Mouse (Mus musculus): ENCODE results near the gene Tfrc. TPM values are rescaled to one million over a fixed set of nuclear protein-coding genes. Genes with fewer than 3 reads are reported as not detected.

Gene Tfrc
- total and polyA plus RNA-seq, 3 experiments, result 190 to 840 (median 358) TPM

- Histone ChIP-seq H3K36me3 (replicated peaks in 1 of 2; ENCODE audit: control insufficient read depth in 1 of 2, insufficient read depth in 1 of 2, low read length in 1 of 2) (no peaks in the 10 kb centered on the region), H3K79me2 (replicated peaks; ENCODE audit: control insufficient read depth, extremely low read depth, insufficient read depth, poor library complexity, severe bottlenecking) (no peaks in the 10 kb centered on the region), H3K4me1 (ENCODE audit: control insufficient read depth in 1 of 2, insufficient read depth in 2 of 2) (peaks cover 8 to 20% of the 10 kb centered on the region in 2 experiments), H3K9ac (ENCODE audit: insufficient read depth, low read depth) (no peak overlapping the region), H3K27ac (ENCODE audit: insufficient read depth, low read depth) (no peak overlapping the region), H3K27me3 (replicated peaks) (no peaks in the 10 kb centered on the region), H3K4me2 (ENCODE audit: insufficient read depth, low read depth, poor library complexity, severe bottlenecking) (no peak overlapping the region), H3K9me3 (replicated peaks; ENCODE audit: low read length) (no peaks in the 10 kb centered on the region), H3K4me3 (replicated peaks in 1 of 3; ENCODE audit: low read depth in 2 of 3, low read length in 2 of 3, poor library complexity in 1 of 3) (no peak overlapping the region)
- no peak for DNase-seq (ENCODE audit: extremely low read depth)
- in situ Hi-C loops (cut with MboI; ENCODE audit: low pct_ligation_motif_present, low pct_unique_long_range_greater_than_20kb, low sequenced_read_pairs), result no loop called here
- dilution Hi-C loops (cut with MboI; ENCODE audit: extremely low pct_ligation_motif_present, extremely low pct_unique_long_range_greater_than_20kb, low sequenced_read_pairs), result no loop called here
- TF ChIP-seq TBP (conservative IDR thresholded peaks at IDR 0.05; ENCODE audit: low read depth, low read length) (no peak), ELF1 (IDR thresholded peaks at IDR 0.05; ENCODE audit: low read depth, low read length) (no peak), RAD21 (IDR thresholded peaks at IDR 0.05; ENCODE audit: low read depth, low read length) (no peak), GABPA (IDR thresholded peaks at IDR 0.05; ENCODE audit: insufficient replicate concordance, low read depth, low read length) (no peak), MXI1 (IDR thresholded peaks at IDR 0.05; ENCODE audit: low read depth, low read length) (no peak), CHD2 (IDR thresholded peaks at IDR 0.05; ENCODE audit: low read length) (no peak), USF1 (IDR thresholded peaks at IDR 0.05; ENCODE audit: low read depth, low read length) (no peak), ZNF384 (IDR thresholded peaks at IDR 0.05; ENCODE audit: low read depth, low read length) (no peak), MYC (IDR thresholded peaks at IDR 0.05; ENCODE audit: low read depth, low read length) (no peak), E2F4 (IDR thresholded peaks at IDR 0.05; ENCODE audit: insufficient replicate concordance, low read depth, low read length) (no peak), ETS1 (conservative IDR thresholded peaks at IDR 0.05; ENCODE audit: low read depth, low read length) (no peak), NELFE (IDR thresholded peaks at IDR 0.05; ENCODE audit: low read depth, low read length) (no peak), ZKSCAN1 (IDR thresholded peaks at IDR 0.05; ENCODE audit: borderline replicate concordance, low read depth, low read length) (no peak)
These were observed 10.8 kb upstream of the Tfrc start for GRCm38 (mm10) chr16:32597909-32598381.

DNA sequence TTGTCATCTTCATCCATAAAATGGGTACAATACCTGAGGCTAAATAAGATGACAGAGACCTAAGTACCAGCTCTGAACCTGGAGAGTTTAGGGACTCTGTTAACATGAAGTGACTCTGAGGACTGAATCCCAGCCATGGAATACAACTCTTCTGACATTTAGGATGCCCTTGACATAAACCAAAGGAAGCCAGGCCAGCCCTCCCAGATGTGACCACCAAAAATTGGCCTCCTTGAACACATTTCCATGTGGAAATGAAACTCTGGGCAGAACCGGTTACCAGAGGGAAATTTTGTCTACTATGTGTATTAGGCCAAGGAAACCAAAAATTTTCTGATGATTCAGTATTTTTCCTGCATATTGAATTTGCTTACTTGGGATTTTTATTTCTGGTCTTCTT, 9.6 kb upstream of the Tfrc start:
- Histone ChIP-seq H3K9me3 (replicated peaks; ENCODE audit: low read length) (no peaks in the 10 kb centered on the region), H3K4me3 (replicated peaks in 1 of 3; ENCODE audit: low read depth in 2 of 3, low read length in 2 of 3, poor library complexity in 1 of 3) (no peak overlapping the region), H3K27ac (ENCODE audit: insufficient read depth, low read depth) (no peak overlapping the region), H3K79me2 (replicated peaks; ENCODE audit: control insufficient read depth, extremely low read depth, insufficient read depth, poor library complexity, severe bottlenecking) (no peaks in the 10 kb centered on the region), H3K27me3 (replicated peaks) (no peaks in the 10 kb centered on the region), H3K36me3 (replicated peaks in 1 of 2; ENCODE audit: control insufficient read depth in 1 of 2, insufficient read depth in 1 of 2, low read length in 1 of 2) (no peaks in the 10 kb centered on the region), H3K9ac (ENCODE audit: insufficient read depth, low read depth) (no peak overlapping the region), H3K4me1 (ENCODE audit: control insufficient read depth in 1 of 2, insufficient read depth in 2 of 2) (peaks cover 5 to 10% of the 10 kb centered on the region in 2 experiments; a peak in 3 of 4 replicates), H3K4me2 (ENCODE audit: insufficient read depth, low read depth, poor library complexity, severe bottlenecking) (no peak overlapping the region)
- in situ Hi-C loops (cut with MboI; ENCODE audit: low pct_ligation_motif_present, low pct_unique_long_range_greater_than_20kb, low sequenced_read_pairs), result no loop called here
- TF ChIP-seq MYC (IDR thresholded peaks at IDR 0.05; ENCODE audit: low read depth, low read length), result no peak
- TF ChIP-seq CHD1 (IDR thresholded peaks at IDR 0.05; ENCODE audit: low read depth, low read length), result no peak
- no peak for TF ChIP-seq RCOR1 (conservative IDR thresholded peaks at IDR 0.05; ENCODE audit: low read depth, low read length)
- no peak for TF ChIP-seq SMC3 (IDR thresholded peaks at IDR 0.05; ENCODE audit: low read depth, low read length)
- TF ChIP-seq POLR2AphosphoS2 (IDR thresholded peaks at IDR 0.05; ENCODE audit: low read depth, low read length), result no peak
- no peak for TF ChIP-seq MAFK (IDR thresholded peaks at IDR 0.05; ENCODE audit: insufficient replicate concordance, low read length)
- no peak for TF ChIP-seq POLR2A (IDR thresholded peaks at IDR 0.05; ENCODE audit: low read depth, low read length)
- no peak for TF ChIP-seq TCF12 (IDR thresholded peaks at IDR 0.05; ENCODE audit: low read depth, low read length)
- no peak for TF ChIP-seq E2F4 (IDR thresholded peaks at IDR 0.05; ENCODE audit: insufficient replicate concordance, low read depth, low read length)
- TF ChIP-seq HCFC1 (IDR thresholded peaks at IDR 0.05; ENCODE audit: low read depth, low read length), result no peak
- TF ChIP-seq ZNF384 (IDR thresholded peaks at IDR 0.05; ENCODE audit: low read depth, low read length), result no peak
- TF ChIP-seq CTCF (conservative IDR thresholded peaks at IDR 0.05 in 1 of 2, IDR thresholded peaks at IDR 0.05 in 1 of 2; ENCODE audit: low read depth in 2 of 2, low read length in 2 of 2), result no peak
- TF ChIP-seq KAT2A (IDR thresholded peaks at IDR 0.05; ENCODE audit: insufficient replicate concordance, low read length), result no peak
- TF ChIP-seq PAX5 (IDR thresholded peaks at IDR 0.05; ENCODE audit: low read length), result no peak
- no peak for TF ChIP-seq USF1 (IDR thresholded peaks at IDR 0.05; ENCODE audit: low read depth, low read length)
- TF ChIP-seq ETS1 (conservative IDR thresholded peaks at IDR 0.05; ENCODE audit: low read depth, low read length), result no peak
- no peak for TF ChIP-seq GABPA (IDR thresholded peaks at IDR 0.05; ENCODE audit: insufficient replicate concordance, low read depth, low read length)
- no peak for TF ChIP-seq MEF2A (IDR thresholded peaks at IDR 0.05; ENCODE audit: borderline replicate concordance, low read depth, low read length)
- dilution Hi-C loops (cut with MboI; ENCODE audit: extremely low pct_ligation_motif_present, extremely low pct_unique_long_range_greater_than_20kb, low sequenced_read_pairs), result no loop called here
- DNase-seq (ENCODE audit: extremely low read depth), result no peak
